Mouse (Mus musculus) brown adipose tissue, adult 24 weeks (tissue): ENCODE data around the gene Oaz1. TPM values are rescaled to one million over a fixed set of nuclear protein-coding genes. Genes with fewer than 3 reads are reported as not detected.

ENCODE experiments used
- H3K27ac ChIP-seq: fragments of 200-500 bp; replicated peaks from 2 replicates; pipeline ENCODE4 v1.5.1; 2012; ENCODE audit warnings: low read depth, mild to moderate bottlenecking, low read length
- H3K4me1 ChIP-seq: fragments of 200-500 bp; 2 replicates; pipeline ENCODE4 v1.6.1; 2012; ENCODE audit warnings: low read length, mixed read lengths; ENCODE audit not compliant: control insufficient read depth, insufficient read depth, insufficient read length
- H3K4me3 ChIP-seq: fragments of 200-500 bp; 2 replicates; pipeline ENCODE4 v1.5.1; 2012; ENCODE audit warnings: low read depth, mild to moderate bottlenecking, low read length, moderate library complexity; ENCODE audit not compliant: insufficient read depth
- polyA plus RNA-seq: library from polyadenylated mRNA; stranded (reverse); fragments of >200 nt; gene quantifications from 2 replicates; pipeline ENCODE4 v1.2.4, GENCODE M21; 2012; ENCODE audit not compliant: missing spikeins, insufficient read depth, insufficient read length

Oaz1 gene
- polyA plus RNA-seq, 1 experiment, result 892 TPM

DNA sequence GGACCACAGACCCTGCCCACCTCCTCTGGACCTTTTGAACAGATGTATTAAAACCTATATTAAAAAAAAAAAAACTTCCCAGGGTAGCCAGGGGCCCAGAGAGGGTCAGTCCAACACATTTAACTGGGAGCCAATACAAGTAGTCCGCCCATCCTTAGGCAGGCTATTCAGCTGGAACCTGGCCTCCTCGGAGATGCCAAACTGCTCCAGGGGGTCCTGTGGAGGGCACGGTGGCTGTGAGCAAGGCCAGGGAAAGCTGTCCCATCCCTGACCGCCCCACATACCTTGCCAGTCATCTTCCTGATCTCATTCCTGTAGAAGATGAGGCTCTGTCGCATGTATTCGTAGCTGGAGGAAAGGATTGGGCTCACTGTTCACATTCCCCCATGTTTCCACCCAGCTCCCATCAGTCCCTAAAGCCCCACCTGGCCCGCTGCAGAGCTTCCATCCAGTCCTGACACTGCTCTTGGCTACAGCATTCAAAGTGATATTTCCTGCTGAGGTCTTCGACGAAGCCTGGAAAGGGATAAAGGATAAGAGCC, 30.1 kb upstream of the Oaz1 start:
- Histone ChIP-seq H3K4me3 (peak overlapping the region; percentile 90; the same call in 1 of the 2 replicates), H3K4me1 (peaks cover 5% of the 10 kb centered on the region; the same call in 1 of the 2 replicates), H3K27ac (no peak overlapping the region)

DNA sequence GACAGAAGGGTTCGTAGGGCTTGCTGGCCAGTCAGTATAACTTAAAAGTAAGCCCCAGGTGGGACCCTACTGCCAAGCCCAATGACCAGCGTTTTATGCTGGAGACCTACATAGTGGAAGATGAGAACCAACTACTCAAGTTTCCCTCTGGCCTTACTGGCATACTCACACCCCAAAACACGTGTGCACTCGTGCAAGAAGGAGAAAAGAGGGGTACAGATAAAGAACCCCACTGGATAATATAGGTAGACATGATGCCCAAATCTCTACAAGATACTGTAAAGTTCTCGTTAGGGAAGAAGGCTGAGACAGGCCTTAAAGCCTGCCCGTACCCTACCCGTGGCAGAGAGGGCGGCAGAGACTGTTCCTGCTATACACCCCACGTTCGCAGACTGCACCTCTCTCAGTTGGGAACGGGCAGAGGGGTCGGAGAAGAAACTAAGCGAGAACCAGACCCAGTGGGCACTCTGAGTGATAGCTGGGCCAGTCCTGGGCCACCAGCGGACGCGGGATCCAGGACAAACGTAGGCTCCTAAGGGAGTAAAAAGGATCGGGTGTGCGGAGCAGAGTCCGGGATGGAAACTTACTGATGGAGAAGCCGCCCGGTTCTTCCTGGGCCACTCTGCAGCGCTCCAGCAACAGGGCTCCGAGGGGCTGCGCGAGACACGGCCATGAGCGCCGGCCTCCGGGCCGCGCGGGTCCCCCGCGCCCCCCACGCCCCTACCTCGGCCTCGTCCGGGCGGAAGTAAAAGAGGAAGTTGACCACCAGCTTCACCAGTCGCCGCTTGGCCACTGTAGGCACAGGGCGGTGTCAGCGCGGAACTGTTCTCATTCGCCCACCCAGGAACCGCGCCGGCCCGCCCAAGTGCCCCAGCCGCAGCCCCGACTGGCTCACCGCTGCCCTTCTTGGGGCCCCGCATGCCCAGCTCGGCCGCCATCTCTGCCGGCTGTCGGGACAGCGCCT, 29.0 kb upstream of the Oaz1 start:
- Histone ChIP-seq H3K27ac (peak overlapping the region; percentile 99), H3K4me3 (peak overlapping the region; percentile 90), H3K4me1 (peaks cover 5% of the 10 kb centered on the region; the same call in 1 of the 2 replicates)

DNA sequence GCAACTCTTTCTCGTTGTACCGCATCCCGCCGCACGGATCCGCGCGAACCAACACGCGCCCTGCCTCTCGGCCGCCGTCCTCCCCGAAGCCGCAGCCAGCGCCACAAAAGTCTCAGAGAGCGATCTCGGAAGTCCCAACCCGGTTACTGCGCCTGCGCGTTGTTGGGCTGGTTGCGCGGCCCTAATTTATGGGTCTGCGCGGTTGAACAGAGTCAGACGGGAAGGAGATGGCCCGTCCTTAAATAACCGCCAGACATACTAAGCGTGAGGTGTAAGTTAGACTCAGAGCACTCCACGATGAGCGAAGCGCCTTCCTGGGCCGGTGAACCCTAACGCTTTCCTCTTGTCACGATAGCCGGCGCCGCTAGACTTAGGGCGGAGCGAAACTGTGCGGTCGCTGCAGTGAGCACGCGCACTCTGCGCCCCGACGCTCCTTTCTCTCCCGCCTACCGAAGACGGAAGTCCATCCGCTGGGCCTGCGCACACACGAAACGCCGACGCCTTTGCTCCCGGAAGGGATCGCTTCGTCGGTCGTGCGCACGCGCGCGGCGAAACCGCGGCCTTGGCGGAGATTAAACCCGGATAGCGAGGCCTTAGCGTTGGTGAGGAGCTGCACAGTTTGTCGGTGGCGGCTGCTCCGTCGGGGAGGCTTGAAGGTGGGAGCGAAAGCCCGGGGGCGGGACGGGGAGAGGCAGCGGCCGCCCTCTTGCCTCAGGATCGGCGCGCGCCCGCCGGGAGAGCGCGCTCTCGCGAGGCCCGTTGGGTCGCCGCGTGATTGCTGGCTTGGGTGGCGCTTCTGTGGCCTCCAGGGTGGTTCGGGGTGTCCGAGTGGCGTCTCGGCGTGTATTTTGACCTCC, 28.1 kb upstream of the Oaz1 start, which contains the start of the genes Sf3a2 and Plekhj1:
TSS of gene Sf3a2 (plus strand) at position 49 of the 857 bp plus-strand sequence.
TSS of gene Plekhj1 (minus strand) at position 477 of the 857 bp plus-strand sequence.
- H3K27ac ChIP-seq, result peak within 1 kb of the TSS; percentile 99
- H3K4me3 ChIP-seq, result peak within 1 kb of the TSS; percentile 90
- H3K4me1 ChIP-seq, result peaks cover 5% of the 10 kb centered on the region; the same call in 1 of the 2 replicates

DNA sequence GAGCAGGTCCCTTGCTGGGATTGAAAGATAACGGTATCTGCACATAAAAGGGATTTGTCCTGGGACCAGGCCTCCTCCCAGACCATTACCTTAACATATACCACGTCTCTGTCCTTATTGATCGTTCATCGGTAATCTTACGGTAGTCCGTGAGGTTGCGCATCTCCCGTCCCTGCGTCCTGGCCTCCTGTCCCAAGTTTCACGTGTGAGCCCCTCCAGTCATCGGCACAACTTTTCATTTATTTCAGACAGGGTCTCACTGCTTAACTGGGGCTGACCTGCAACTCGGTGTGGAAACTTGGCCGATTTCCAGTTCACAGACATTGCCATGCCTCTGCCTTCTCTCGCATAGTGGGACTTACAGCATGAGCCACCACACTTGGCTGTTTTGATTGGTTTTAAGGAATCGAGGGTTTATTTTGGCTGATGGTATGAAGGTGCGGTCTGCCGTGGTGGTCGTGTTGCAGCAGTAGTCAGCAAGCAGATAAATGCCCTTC, 27.3 kb upstream of the Oaz1 start:
- peak overlapping the region; percentile 77 for H3K4me3 ChIP-seq
- H3K27ac ChIP-seq, result peak overlapping the region; percentile 78
- peaks cover 5% of the 10 kb centered on the region; the same call in 1 of the 2 replicates for H3K4me1 ChIP-seq

DNA sequence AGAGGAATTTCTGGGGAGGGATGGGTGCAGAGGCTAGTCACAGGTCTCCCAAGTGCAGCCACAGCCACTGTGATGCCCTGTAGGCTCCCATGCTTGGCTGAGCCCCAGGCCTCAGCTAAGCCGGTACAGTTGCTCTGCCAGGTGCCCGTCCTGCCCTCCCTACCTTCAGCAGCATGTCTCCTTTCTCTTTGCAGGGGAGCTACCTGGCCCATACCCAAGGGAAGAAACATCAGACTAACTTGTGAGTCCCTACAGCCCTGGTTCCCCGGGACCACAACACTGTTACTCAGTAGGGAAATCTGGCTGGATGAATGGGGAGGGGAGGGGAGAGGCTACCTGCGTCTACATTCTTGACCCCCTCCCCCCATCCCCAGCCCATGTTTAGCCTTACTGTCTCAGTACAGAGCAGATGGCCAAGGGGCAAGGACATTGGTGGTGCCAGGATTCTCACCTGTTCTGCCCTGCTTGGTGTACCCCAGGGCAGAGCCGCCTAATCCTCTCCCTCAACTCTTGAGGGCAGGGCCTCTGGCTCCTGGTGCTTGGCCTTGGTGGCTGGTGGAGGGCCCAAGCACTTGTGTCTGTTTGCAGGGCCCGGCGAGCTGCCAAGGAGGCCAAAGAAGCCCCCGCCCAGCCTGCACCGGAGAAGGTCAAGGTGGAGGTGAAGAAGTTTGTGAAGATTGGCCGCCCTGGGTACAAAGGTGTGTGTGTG, 24.1 kb upstream of the Oaz1 start:
- no peak overlapping the region for H3K4me3 ChIP-seq
- H3K4me1 ChIP-seq, result no peaks in the 10 kb centered on the region; the same call in 1 of the 2 replicates
- no peak overlapping the region for H3K27ac ChIP-seq

DNA sequence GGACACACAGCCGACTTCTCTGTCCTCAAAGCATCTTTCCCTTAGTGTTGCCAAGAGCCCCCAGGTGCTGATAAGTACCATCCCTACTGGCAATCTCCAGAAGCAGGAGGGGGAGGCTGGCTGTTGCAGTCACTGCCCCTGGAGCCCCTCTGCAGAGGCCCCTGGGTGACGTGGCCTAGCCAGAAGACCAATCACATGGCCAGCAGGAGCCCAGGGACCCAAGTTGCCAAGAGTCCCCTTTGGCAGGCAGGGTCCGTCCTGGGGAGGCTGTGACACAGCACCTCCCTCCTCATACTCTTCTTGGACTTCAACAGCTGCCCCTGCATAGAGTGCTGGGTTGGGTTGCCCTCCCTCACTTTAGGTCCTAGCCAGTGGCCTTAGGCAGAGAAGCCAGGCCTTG, 23.5 kb upstream of the Oaz1 start:
- Histone ChIP-seq H3K4me1 (no peaks in the 10 kb centered on the region; the same call in 1 of the 2 replicates), H3K4me3 (no peak overlapping the region), H3K27ac (no peak overlapping the region)

DNA sequence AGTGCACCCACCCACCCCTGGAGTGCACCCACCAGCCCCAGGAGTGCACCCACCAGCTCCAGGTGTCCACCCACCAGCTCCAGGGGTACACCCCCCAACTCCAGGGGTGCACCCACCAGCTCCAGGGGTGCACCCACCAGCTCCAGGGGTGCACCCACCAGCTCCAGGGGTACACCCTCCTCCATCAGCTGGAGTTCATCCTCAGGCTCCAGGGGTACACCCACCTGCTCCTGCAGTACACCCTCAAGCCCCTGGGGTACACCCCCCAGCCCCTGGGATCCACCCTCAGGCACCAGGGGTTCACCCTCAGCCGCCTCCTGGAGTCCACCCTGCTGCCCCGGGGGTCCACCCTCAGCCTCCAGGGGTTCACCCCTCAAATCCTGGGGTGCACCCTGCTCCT, 22.1 kb upstream of the Oaz1 start:
- Histone ChIP-seq H3K4me3 (no peak overlapping the region), H3K27ac (no peak overlapping the region), H3K4me1 (no peaks in the 10 kb centered on the region; the same call in 1 of the 2 replicates)

DNA sequence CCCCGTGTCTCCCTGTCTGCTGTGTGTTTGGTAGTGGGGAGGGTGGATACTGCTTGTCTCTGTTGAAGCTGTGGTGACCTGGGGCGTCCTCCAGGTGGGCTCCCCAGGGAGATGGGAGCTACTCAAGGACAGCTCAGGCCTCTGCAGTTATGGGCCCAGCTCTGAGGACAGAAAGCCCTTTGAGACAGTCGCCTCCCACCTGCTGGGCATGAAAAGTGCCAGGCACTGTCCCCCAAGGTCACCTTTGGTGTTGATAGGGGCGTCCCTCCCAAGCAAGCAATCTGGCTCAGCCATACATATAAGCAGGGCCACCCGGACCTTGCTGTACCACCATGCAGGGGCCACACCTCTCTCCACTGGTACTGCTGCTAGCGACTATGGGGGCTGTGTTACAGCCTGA, 21.5 kb upstream of the Oaz1 start, which contains the start of gene Amh:
TSS of gene Amh (plus strand) at position 328 of the 400 bp plus-strand sequence.
- Histone ChIP-seq H3K27ac (no peak within 1 kb of the TSS), H3K4me3 (no peak within 1 kb of the TSS), H3K4me1 (no peaks in the 10 kb centered on the region; the same call in 1 of the 2 replicates)

DNA sequence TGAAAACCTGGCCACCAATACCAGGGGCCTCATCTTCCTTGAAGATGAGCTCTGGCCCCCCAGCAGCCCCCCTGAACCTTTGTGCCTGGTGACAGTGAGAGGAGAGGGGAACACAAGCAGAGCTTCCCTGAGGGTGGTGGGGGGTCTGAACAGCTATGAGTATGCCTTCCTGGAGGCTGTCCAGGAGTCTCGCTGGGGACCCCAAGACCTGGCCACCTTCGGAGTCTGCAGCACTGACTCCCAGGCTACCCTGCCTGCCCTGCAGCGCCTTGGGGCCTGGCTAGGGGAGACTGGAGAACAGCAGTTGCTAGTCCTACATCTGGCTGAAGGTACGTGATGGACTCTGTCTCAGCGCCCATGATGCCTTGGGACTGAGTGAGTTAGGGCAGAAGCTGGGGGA, 21.1 kb upstream of the Oaz1 start:
- Histone ChIP-seq H3K4me1 (no peaks in the 10 kb centered on the region; the same call in 1 of the 2 replicates), H3K4me3 (no peak overlapping the region), H3K27ac (no peak overlapping the region)

DNA sequence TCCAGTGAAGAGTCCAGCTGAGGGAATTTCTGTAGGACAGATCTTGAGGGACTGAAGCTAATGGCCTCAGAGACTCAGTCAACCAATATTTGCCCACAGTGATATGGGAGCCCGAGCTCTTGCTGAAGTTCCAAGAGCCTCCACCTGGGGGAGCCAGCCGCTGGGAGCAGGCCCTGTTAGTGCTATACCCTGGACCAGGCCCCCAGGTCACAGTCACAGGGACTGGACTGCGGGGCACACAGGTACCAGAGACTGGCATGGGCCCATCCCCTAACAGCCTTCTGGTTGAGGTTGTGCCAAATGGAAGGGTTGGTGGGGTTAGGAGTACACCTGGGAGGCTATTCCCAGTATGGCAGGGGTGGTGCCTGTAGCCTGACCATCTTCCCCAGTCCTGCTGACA, 20.5 kb upstream of the Oaz1 start:
- no peaks in the 10 kb centered on the region; the same call in 1 of the 2 replicates for H3K4me1 ChIP-seq
- H3K27ac ChIP-seq, result no peak overlapping the region

DNA sequence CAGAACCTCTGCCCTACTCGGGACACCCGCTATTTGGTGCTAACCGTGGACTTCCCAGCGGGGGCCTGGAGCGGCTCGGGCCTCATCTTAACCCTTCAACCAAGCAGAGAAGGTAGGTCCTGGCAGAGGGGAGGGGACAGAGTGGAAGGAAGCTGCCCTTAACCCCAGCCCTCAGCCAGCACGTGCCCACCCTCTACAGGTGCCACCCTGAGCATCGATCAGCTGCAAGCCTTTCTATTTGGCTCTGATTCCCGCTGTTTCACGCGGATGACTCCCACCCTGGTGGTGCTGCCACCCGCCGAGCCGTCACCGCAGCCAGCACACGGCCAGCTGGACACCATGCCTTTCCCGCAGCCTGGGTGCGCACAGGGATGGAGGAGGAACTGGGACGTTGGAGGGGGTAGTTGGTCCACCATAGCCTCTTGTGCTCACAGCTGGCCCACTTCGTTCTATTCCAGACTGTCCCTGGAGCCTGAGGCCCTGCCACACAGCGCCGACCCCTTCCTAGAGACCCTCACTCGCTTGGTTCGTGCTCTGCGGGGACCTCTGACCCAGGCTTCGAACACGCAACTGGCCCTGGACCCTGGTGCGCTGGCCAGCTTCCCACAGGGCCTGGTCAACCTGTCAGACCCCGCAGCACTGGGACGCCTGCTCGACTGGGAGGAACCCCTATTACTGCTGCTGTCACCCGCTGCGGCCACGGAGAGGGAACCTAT, 20.0 kb upstream of the Oaz1 start:
- no peak overlapping the region for H3K27ac ChIP-seq

More for the DNA sequence above, 20.5 kb upstream of the Oaz1 start:
- H3K4me3 ChIP-seq, result no peak overlapping the region

DNA sequence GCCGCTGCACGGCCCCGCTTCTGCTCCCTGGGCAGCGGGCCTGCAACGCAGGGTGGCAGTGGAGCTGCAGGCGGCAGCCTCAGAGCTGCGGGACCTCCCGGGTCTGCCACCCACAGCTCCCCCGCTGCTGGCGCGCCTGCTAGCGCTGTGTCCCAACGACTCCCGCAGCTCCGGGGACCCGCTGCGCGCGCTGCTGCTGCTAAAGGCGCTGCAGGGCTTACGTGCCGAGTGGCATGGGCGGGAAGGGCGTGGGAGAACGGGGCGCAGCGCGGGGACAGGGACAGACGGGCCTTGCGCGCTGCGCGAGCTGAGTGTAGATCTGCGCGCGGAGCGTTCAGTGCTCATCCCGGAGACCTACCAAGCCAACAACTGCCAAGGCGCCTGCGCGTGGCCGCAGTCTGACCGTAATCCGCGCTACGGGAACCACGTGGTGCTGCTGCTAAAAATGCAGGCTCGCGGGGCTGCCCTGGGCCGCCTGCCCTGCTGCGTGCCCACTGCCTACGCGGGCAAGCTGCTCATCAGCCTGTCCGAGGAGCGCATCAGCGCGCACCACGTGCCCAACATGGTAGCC, 19.3 kb upstream of the Oaz1 start:
- no peaks in the 10 kb centered on the region; the same call in 1 of the 2 replicates for H3K4me1 ChIP-seq
- peak overlapping the region; percentile 46 for H3K4me3 ChIP-seq
- no peak overlapping the region for H3K27ac ChIP-seq

More for the DNA sequence above, 20.0 kb upstream of the Oaz1 start:
- H3K4me3 ChIP-seq, result peak overlapping the region; percentile 46
- H3K4me1 ChIP-seq, result no peaks in the 10 kb centered on the region; the same call in 1 of the 2 replicates
